Mouse (Mus musculus) heart, postnatal 0 days (tissue): Measurements from ENCODE around the gene Camsap2. TPM values are rescaled to one million over a fixed set of nuclear protein-coding genes. Genes with fewer than 3 reads are reported as not detected.

ENCODE experiments used
- ATAC-seq: fragments of 200-750 bp; cut with Nextera tagmentation; 2 replicates; pipeline ENCODE4 v1.8.0; 2017; ENCODE audit warnings: low read depth, moderate number of reproducible peaks, moderate library complexity; ENCODE audit not compliant: insufficient read depth
- DNase-seq: peaks from one replicate; pipeline ENCODE4 v3.0.0-alpha.2; 2016; ENCODE audit warnings: low spot score
- H3K27ac ChIP-seq: fragments of 300-500 bp; sonication (generic); 2 replicates; pipeline ENCODE4 v1.5.1; 2014; ENCODE audit warnings: low read depth, mild to moderate bottlenecking
- H3K27me3 ChIP-seq: fragments of 300-500 bp; sonication (generic); 2 replicates; pipeline ENCODE4 v1.6.1; 2014; ENCODE audit warnings: low read length, mixed read lengths; ENCODE audit not compliant: control insufficient read depth, insufficient read depth
- H3K36me3 ChIP-seq: fragments of 300-500 bp; sonication (generic); replicated peaks from 2 replicates; pipeline ENCODE4 v1.6.1; 2014; ENCODE audit warnings: low read length, mixed read lengths; ENCODE audit not compliant: control insufficient read depth, insufficient read depth
- H3K4me1 ChIP-seq: fragments of 300-500 bp; sonication (generic); 2 replicates; pipeline ENCODE4 v1.6.1; 2014; ENCODE audit warnings: antibody characterized with exemption; ENCODE audit not compliant: control insufficient read depth, insufficient read depth
- H3K4me2 ChIP-seq: fragments of 300-500 bp; sonication (generic); 2 replicates; pipeline ENCODE4 v1.6.1; 2014; ENCODE audit warnings: low read depth, mild to moderate bottlenecking, low read length, moderate library complexity
- H3K4me3 ChIP-seq: fragments of 300-500 bp; sonication (generic); 2 replicates; pipeline ENCODE4 v1.5.1; 2014; ENCODE audit warnings: low read depth, low read length
- H3K9ac ChIP-seq: fragments of 300-500 bp; sonication (generic); replicated peaks from 2 replicates; pipeline ENCODE4 v1.6.1; 2014; ENCODE audit warnings: low read depth, low read length, mixed read lengths
- H3K9me3 ChIP-seq: fragments of 300-500 bp; sonication (generic); replicated peaks from 2 replicates; pipeline ENCODE4 v1.6.1; 2016; ENCODE audit warnings: low read length; ENCODE audit not compliant: control insufficient read depth
- CTCF ChIP-seq: IDR thresholded peaks from 2 replicates; pipeline ENCODE4 v1.5.1; 2016; ENCODE audit warnings: antibody characterized with exemption, control low read depth, low read depth
- EP300 ChIP-seq: IDR thresholded peaks from 2 replicates; pipeline ENCODE4 v1.6.1; 2016; ENCODE audit warnings: antibody characterized with exemption, low read depth
- WGBS: fragments of 180-500 bp; shearing (Covaris S2); extraction: QIAGEN DNeasy Blood & Tissue Kit; methylation state at CpG from one replicate; pipeline ENCODE4 v1.1.7; 2014; 5-methylcytosine and 5-hydroxymethylcytosine counted together
- polyA plus RNA-seq: library from polyadenylated mRNA; unstranded; fragments of >200 nt; fragmentation: Nextera tagmentation; extraction: Ambion mirVana; gene quantifications from 2 replicates; pipeline ENCODE4 v1.2.1, GENCODE M21; 2015
- total RNA-seq: library from RNA; depleted of rRNA; stranded (reverse); fragments of >200 nt; gene quantifications from 2 replicates; pipeline ENCODE4 v1.2.3, GENCODE M21; 2014; ENCODE audit warnings: low replicate concordance

The Camsap2 gene
- total and polyA plus RNA-seq, 2 experiments from 2014 or later: 4.5 to 16.4 TPM

DNA sequence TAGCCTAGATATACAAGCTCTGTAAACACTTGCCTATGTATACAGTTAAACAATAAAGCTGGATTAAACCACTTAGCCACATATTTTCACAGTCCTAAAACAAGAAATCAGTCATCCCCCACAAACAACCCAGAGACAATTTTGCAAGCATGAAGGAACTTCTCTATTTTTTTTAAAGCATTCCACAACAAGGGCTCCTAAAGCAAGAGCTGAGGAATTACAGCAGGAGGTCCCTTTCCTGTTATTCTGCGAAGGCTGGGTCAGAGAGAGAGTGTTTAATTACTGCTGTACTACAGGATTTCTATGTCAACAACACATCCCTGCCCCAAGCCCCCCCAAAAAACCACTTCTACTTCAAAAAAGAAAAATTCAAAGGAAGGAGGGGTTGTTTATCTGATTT is 1.6 kb downstream of the Camsap2 start:
- Histone ChIP-seq H3K9me3 (no peaks in the 10 kb centered on the region), H3K9ac (peak overlapping the region; percentile 97), H3K27me3 (no peaks in the 10 kb centered on the region), H3K36me3 (no peaks in the 10 kb centered on the region), H3K27ac (no peak overlapping the region), H3K4me2 (peak overlapping the region; percentile 95), H3K4me3 (peak overlapping the region; percentile 97), H3K4me1 (peaks cover 11% of the 10 kb centered on the region)
- ATAC-seq (no peak), DNase-seq (no peak)
- WGBS: 7% methylated on average over 1 of the region's 1 CpGs
- TF ChIP-seq CTCF (no peak), EP300 (no peak)

DNA sequence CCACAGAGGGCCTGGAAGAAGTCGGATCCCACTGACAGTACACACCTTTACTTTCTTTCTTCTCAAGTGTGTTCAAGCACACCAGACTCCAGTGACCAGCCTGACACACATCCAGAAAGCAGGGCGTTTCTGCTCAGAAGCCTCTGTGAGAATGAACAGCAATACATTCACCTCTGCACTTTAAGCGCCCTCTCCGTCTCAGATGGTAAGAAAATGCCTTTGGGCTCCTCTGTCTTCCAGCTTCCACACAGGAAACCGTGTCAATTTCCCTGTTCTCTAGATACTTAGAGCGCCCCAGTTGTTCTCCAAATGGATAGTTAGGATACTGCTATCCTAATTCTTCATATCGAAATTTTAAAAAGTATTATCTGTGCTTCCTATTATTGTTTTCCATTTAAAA is 2.2 kb downstream of the Camsap2 start:
- peak overlapping the region; percentile 97; the same call in 1 of the 2 replicates for H3K4me3 ChIP-seq
- DNase-seq (no peak), ATAC-seq (no peak)
- H3K4me2 ChIP-seq: peak overlapping the region; percentile 95
- TF ChIP-seq CTCF (no peak), EP300 (no peak)
- WGBS: 25% methylated on average over 7 of the region's 7 CpGs
- no peak overlapping the region for H3K27ac ChIP-seq
- H3K9me3 ChIP-seq: no peaks in the 10 kb centered on the region
- H3K4me1 ChIP-seq: peaks cover 11% of the 10 kb centered on the region
- H3K9ac ChIP-seq: peak overlapping the region; percentile 4; the same call in 1 of the 2 replicates
- no peaks in the 10 kb centered on the region for H3K36me3 ChIP-seq
- no peaks in the 10 kb centered on the region for H3K27me3 ChIP-seq

DNA sequence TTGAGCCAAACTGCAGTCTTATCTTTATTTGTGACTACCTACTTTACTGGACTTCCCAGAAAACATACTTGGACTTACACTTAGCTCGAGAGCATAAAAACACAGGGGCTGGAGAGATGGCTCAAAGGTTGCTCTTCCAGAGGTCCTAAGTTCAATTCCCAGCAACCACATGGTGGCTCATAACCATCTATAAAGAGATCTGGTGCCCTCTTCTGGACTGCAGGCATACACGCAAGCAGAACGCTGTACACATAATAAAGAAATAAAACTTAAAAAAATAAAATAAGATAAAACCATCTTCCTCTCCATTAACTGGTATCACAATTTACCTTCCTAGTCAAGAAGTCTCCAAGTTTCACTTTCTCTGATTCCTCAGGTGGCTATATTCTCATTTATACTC is 5.4 kb downstream of the Camsap2 start:
- ATAC-seq: no peak
- TF ChIP-seq CTCF (0 out of 2 replicates have a peak, but pooled peaks have one; percentile 19), EP300 (no peak)

DNA sequence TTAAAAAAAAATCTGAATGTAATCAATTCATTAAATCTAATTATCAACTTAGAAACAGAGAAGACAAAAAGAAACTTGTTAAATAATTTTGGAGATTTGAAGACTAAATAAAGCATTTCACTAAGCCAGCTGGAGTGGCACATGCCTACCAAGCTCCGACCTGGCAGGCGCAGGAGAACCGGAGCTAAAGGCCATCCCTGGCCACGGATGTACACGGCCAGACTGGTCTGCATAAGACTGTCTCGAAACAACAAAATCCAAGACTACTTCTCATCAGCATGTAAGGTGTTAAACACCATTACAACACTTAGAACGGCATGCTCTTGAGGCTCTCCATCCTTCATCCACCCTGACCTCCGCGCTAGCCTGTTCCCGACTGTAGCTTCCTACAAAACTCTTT is 11.2 kb downstream of the Camsap2 start:
- TF ChIP-seq CTCF: no peak
- TF ChIP-seq EP300: no peak
- H3K36me3 ChIP-seq: peaks cover 8% of the 10 kb centered on the region; the same call in 1 of the 2 replicates
- no peak overlapping the region for H3K4me2 ChIP-seq
- H3K4me3 ChIP-seq: no peak overlapping the region
- no peak for ATAC-seq
- H3K4me1 ChIP-seq: peaks cover 5% of the 10 kb centered on the region; the same call in 1 of the 2 replicates
- H3K9me3 ChIP-seq: no peaks in the 10 kb centered on the region
- no peak for DNase-seq
- 83% methylated on average over 10 of the region's 10 CpGs for WGBS
- H3K9ac ChIP-seq: no peak overlapping the region
- no peak overlapping the region for H3K27ac ChIP-seq
- no peaks in the 10 kb centered on the region for H3K27me3 ChIP-seq

More for the DNA sequence above, 5.4 kb downstream of the Camsap2 start:
- no peak for DNase-seq
- H3K9ac ChIP-seq: no peak overlapping the region
- H3K36me3 ChIP-seq: no peaks in the 10 kb centered on the region
- no peaks in the 10 kb centered on the region for H3K9me3 ChIP-seq
- WGBS: 86% methylated on average over 3 of the region's 3 CpGs
- H3K27me3 ChIP-seq: no peaks in the 10 kb centered on the region
- H3K27ac ChIP-seq: no peak overlapping the region
- no peak overlapping the region for H3K4me3 ChIP-seq
- H3K4me2 ChIP-seq: no peak overlapping the region
- peaks cover 11% of the 10 kb centered on the region for H3K4me1 ChIP-seq

DNA sequence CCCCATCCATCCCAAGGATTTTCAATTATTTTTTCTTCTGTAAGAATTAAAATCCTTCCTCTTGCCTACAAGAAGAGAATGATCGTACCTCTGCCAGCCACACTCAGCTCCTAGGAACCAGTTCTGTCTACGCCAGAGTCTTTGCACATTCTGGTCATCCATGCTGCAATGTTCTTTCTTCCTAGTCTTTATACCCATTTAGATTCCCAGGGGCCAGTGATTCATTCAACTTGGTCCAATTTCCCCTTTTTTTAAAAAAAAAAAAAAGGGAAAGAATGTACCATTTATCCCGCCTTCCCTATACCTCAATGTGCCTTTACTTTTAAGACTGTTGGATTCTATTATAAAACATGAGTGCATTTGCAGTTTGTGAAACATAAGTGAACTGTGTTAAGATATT is 12.4 kb downstream of the Camsap2 start:
- Histone ChIP-seq H3K27ac (no peak overlapping the region), H3K4me1 (peaks cover 5% of the 10 kb centered on the region; the same call in 1 of the 2 replicates), H3K9me3 (no peaks in the 10 kb centered on the region), H3K9ac (no peak overlapping the region), H3K36me3 (peaks cover 8% of the 10 kb centered on the region; the same call in 1 of the 2 replicates), H3K4me3 (no peak overlapping the region), H3K4me2 (no peak overlapping the region), H3K27me3 (no peaks in the 10 kb centered on the region)
- WGBS: 90% methylated on average over 3 of the region's 3 CpGs
- TF ChIP-seq EP300 (no peak), CTCF (no peak)
- no peak for DNase-seq
- ATAC-seq: no peak

DNA sequence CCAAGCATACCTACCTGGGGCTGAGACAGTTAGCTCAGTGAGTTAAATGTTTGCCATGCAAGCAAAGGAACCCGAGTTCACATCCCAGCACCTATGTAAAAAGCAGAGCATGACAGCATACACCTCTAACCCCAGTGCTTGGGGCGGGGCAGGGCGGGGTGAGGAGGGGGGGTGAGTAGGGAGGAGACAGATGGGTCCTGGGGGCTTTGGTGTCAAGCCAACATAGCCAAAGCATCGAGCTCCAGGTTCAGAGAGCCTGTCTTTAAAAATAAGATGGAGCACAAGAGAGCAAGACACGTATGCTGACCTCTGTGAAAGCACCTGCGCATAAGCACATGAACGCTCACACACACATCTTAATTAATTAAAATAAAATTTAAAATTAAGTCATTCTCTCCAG is 12.8 kb downstream of the Camsap2 start:
- Histone ChIP-seq H3K4me1 (peaks cover 5% of the 10 kb centered on the region; the same call in 1 of the 2 replicates), H3K9me3 (no peaks in the 10 kb centered on the region), H3K36me3 (peaks cover 8% of the 10 kb centered on the region; the same call in 1 of the 2 replicates), H3K4me2 (no peak overlapping the region), H3K27me3 (no peaks in the 10 kb centered on the region), H3K9ac (no peak overlapping the region), H3K27ac (no peak overlapping the region), H3K4me3 (no peak overlapping the region)
- DNase-seq (no peak), ATAC-seq (no peak)
- WGBS: 88% methylated on average over 7 of the region's 7 CpGs
- no peak for TF ChIP-seq EP300
- no peak for TF ChIP-seq CTCF
